Mouse (Mus musculus): ENCODE data around the gene Sox5.

- TF ChIP-seq CTCF (IDR thresholded peaks at IDR 0.05; ENCODE audit: low read depth) = peak; percentile 46
- TF ChIP-seq EP300 (IDR thresholded peaks at IDR 0.05; ENCODE audit: low read depth) = no peak
Observed at GRCm38 (mm10) chr6:144339006-144339405, 442.8 kb downstream of the Sox5 start.

Data from heart, postnatal 0 days (tissue).